Mouse (Mus musculus) heart, embryonic 14.5 days (tissue): ENCODE results near the gene Thsd4. TPM values are rescaled to one million over a fixed set of nuclear protein-coding genes. Genes with fewer than 3 reads are reported as not detected.
A peak's percentile ranks its signal among the peaks of the same experiment; 100 is the strongest.

Experiments used
- ATAC-seq: fragments of 200-750 bp; cut with Nextera tagmentation; 2 replicates; pipeline ENCODE4 v1.8.0; 2017; ENCODE audit warnings: low read depth, moderate TSS enrichment; ENCODE audit not compliant: insufficient number of reproducible peaks, insufficient read depth, low FRiP score
- H3K27ac ChIP-seq, 2 experiments: fragments of 200-500 bp in 1 of 2; fragments of 300-500 bp in 1 of 2; sonication (generic) in 1 of 2; replicated peaks in 1 of 2; 2 replicates each; pipeline ENCODE4 v1.5.1; 2012 to 2014; ENCODE audit warnings: low read depth in 2 of 2, low read length in 2 of 2, control low read depth in 1 of 2, mild to moderate bottlenecking in 1 of 2, mixed read lengths in 1 of 2; ENCODE audit not compliant: control insufficient read depth in 1 of 2, insufficient read depth in 1 of 2
- H3K27me3 ChIP-seq: fragments of 300-500 bp; sonication (generic); 2 replicates; pipeline ENCODE4 v1.6.1; 2014; ENCODE audit warnings: mild to moderate bottlenecking, low read length, control low read depth; ENCODE audit not compliant: control insufficient read depth, insufficient read depth
- H3K36me3 ChIP-seq: fragments of 300-500 bp; sonication (generic); 2 replicates; pipeline ENCODE4 v1.6.1; 2014; ENCODE audit warnings: mild to moderate bottlenecking, control low read depth, low read length, mixed read lengths; ENCODE audit not compliant: control insufficient read depth, insufficient read depth
- H3K4me1 ChIP-seq, 2 experiments: fragments of 200-500 bp in 1 of 2; fragments of 300-500 bp in 1 of 2; sonication (generic) in 1 of 2; 2 replicates each; pipeline ENCODE4 v1.6.1; 2012 to 2014; ENCODE audit warnings: low read length in 2 of 2, control low read depth in 1 of 2, mixed read lengths in 1 of 2; ENCODE audit not compliant: control insufficient read depth in 2 of 2, insufficient read depth in 2 of 2
- H3K4me2 ChIP-seq: fragments of 300-500 bp; sonication (generic); 2 replicates; pipeline ENCODE4 v1.6.1; 2014; ENCODE audit warnings: mild to moderate bottlenecking, low read length
- H3K4me3 ChIP-seq, 2 experiments: fragments of 200-500 bp in 1 of 2; fragments of 300-500 bp in 1 of 2; sonication (generic) in 1 of 2; 2 replicates each; pipeline ENCODE4 v1.5.1; 2012 to 2014; ENCODE audit warnings: low read length in 2 of 2, mild to moderate bottlenecking in 2 of 2, control low read depth in 1 of 2, low read depth in 1 of 2, moderate library complexity in 1 of 2; ENCODE audit not compliant: control insufficient read depth in 1 of 2, insufficient read depth in 1 of 2
- H3K9ac ChIP-seq: fragments of 300-500 bp; sonication (generic); 2 replicates; pipeline ENCODE4 v1.6.1; 2014; ENCODE audit warnings: mild to moderate bottlenecking, low read length
- H3K9me3 ChIP-seq: fragments of 300-500 bp; sonication (generic); 2 replicates; pipeline ENCODE4 v1.6.1; 2016; ENCODE audit warnings: low read length, control low read depth; ENCODE audit not compliant: control insufficient read depth
- WGBS: fragments of 180-500 bp; shearing (Covaris S2); extraction: QIAGEN DNeasy Blood & Tissue Kit; methylation state at CpG from one replicate; pipeline ENCODE4 v1.1.7; 2014; 5-methylcytosine and 5-hydroxymethylcytosine counted together
- polyA plus RNA-seq: library from polyadenylated mRNA; unstranded; fragments of >200 nt; fragmentation: Nextera tagmentation; extraction: Ambion mirVana; gene quantifications from 2 replicates; pipeline ENCODE4 v1.2.1, GENCODE M21; 2014

Thsd4 gene
- polyA plus RNA-seq, 1 experiment from 2014 or later = 9.5 TPM

- no peak for ATAC-seq
- H3K9me3 ChIP-seq = no peaks in the 10 kb centered on the region
- H3K4me2 ChIP-seq = no peak overlapping the region
- H3K27me3 ChIP-seq = no peaks in the 10 kb centered on the region
- H3K36me3 ChIP-seq = no peaks in the 10 kb centered on the region
- no peak overlapping the region for H3K27ac ChIP-seq
- no peak overlapping the region for H3K9ac ChIP-seq
- 76% methylated on average over 2 of the region's 2 CpGs for WGBS
- no peaks in the 10 kb centered on the region for H3K4me1 ChIP-seq
- no peak overlapping the region for H3K4me3 ChIP-seq
Measured at GRCm38 (mm10) chr9:60200436-60200835, 321.4 kb downstream of the Thsd4 start.

GRCm38 (mm10) chr9:60198530-60199200 lies 323.2 kb downstream of the Thsd4 start:
- H3K4me3 ChIP-seq = no peak overlapping the region
- no peak for ATAC-seq
- H3K27me3 ChIP-seq = no peaks in the 10 kb centered on the region
- H3K4me2 ChIP-seq = no peak overlapping the region
- no peak overlapping the region for H3K9ac ChIP-seq
- 80% methylated on average over 12 of the region's 12 CpGs for WGBS
- H3K4me1 ChIP-seq = no peaks in the 10 kb centered on the region
- no peaks in the 10 kb centered on the region for H3K36me3 ChIP-seq
- no peak overlapping the region for H3K27ac ChIP-seq
- no peaks in the 10 kb centered on the region for H3K9me3 ChIP-seq

GRCm38 (mm10) chr9:60195502-60195901 lies 326.3 kb downstream of the Thsd4 start:
- Histone ChIP-seq H3K4me3 (no peak overlapping the region), H3K9ac (no peak overlapping the region), H3K4me2 (no peak overlapping the region), H3K4me1 (peaks cover 0 to 11% of the 10 kb centered on the region in 2 experiments; a peak in 1 of 4 replicates), H3K9me3 (no peaks in the 10 kb centered on the region), H3K36me3 (no peaks in the 10 kb centered on the region), H3K27ac (no peak overlapping the region), H3K27me3 (no peaks in the 10 kb centered on the region)
- ATAC-seq = no peak
- 81% methylated on average over 2 of the region's 2 CpGs for WGBS

GRCm38 (mm10) chr9:60194905-60195304 lies 326.9 kb downstream of the Thsd4 start:
- no peaks in the 10 kb centered on the region for H3K9me3 ChIP-seq
- no peak overlapping the region for H3K4me2 ChIP-seq
- 78% methylated on average over 6 of the region's 6 CpGs for WGBS
- no peaks in the 10 kb centered on the region for H3K27me3 ChIP-seq
- no peaks in the 10 kb centered on the region for H3K36me3 ChIP-seq
- H3K9ac ChIP-seq = no peak overlapping the region
- no peak overlapping the region for H3K27ac ChIP-seq
- H3K4me3 ChIP-seq = no peak overlapping the region
- H3K4me1 ChIP-seq = peaks cover 0 to 11% of the 10 kb centered on the region in 2 experiments; a peak in 1 of 4 replicates
- no peak for ATAC-seq

- no peak overlapping the region for H3K4me3 ChIP-seq
- no peaks in the 10 kb centered on the region for H3K27me3 ChIP-seq
- no peaks in the 10 kb centered on the region for H3K9me3 ChIP-seq
- H3K4me1 ChIP-seq = peaks cover under 1 to 11% of the 10 kb centered on the region in 2 experiments; a peak in 2 of 4 replicates
- 0 out of 2 replicates have a peak overlapping the region, but pooled peaks have one; percentile 31 for H3K9ac ChIP-seq
- ATAC-seq = no peak
- WGBS = 28% methylated on average over 5 of the region's 5 CpGs
- peak overlapping the region; percentile 10; the same call in 1 of the 2 replicates for H3K4me2 ChIP-seq
- no peaks in the 10 kb centered on the region for H3K36me3 ChIP-seq
- peak overlapping the region in 1 of 2 experiments; percentile 16; a peak in 1 of 4 replicates for H3K27ac ChIP-seq
Measured at GRCm38 (mm10) chr9:60192321-60192720, 329.5 kb downstream of the Thsd4 start.

- ATAC-seq = no peak
- Histone ChIP-seq H3K4me3 (no peak overlapping the region), H3K4me1 (peaks cover 2 to 5% of the 10 kb centered on the region in 2 experiments; a peak in 3 of 4 replicates), H3K27ac (no peak overlapping the region), H3K36me3 (no peaks in the 10 kb centered on the region), H3K9me3 (no peaks in the 10 kb centered on the region), H3K9ac (no peak overlapping the region), H3K27me3 (no peaks in the 10 kb centered on the region), H3K4me2 (no peak overlapping the region)
- WGBS = 74% methylated on average over 2 of the region's 2 CpGs
Measured at GRCm38 (mm10) chr9:60187437-60187836, 334.4 kb downstream of the Thsd4 start.

- Histone ChIP-seq H3K9me3 (no peaks in the 10 kb centered on the region), H3K27ac (no peak overlapping the region), H3K4me3 (no peak overlapping the region), H3K36me3 (no peaks in the 10 kb centered on the region), H3K4me2 (no peak overlapping the region), H3K27me3 (no peaks in the 10 kb centered on the region), H3K9ac (no peak overlapping the region), H3K4me1 (peaks cover under 1 to 4% of the 10 kb centered on the region in 2 experiments; a peak in 2 of 4 replicates)
- ATAC-seq = no peak
- WGBS = 49% methylated on average over 7 of the region's 7 CpGs
Measured at GRCm38 (mm10) chr9:60186948-60187347, 334.9 kb downstream of the Thsd4 start.

- H3K9ac ChIP-seq = no peak overlapping the region
- no peaks in the 10 kb centered on the region for H3K9me3 ChIP-seq
- no peak for ATAC-seq
- H3K4me1 ChIP-seq = peaks cover 0 to 7% of the 10 kb centered on the region in 2 experiments; a peak in 2 of 4 replicates
- H3K4me3 ChIP-seq = no peak overlapping the region
- H3K27ac ChIP-seq = no peak overlapping the region
- WGBS = 80% methylated on average over 3 of the region's 3 CpGs
- no peaks in the 10 kb centered on the region for H3K27me3 ChIP-seq
- H3K4me2 ChIP-seq = no peak overlapping the region
- H3K36me3 ChIP-seq = no peaks in the 10 kb centered on the region
Measured at GRCm38 (mm10) chr9:60184083-60184482, 337.8 kb downstream of the Thsd4 start.
